Mouse (Mus musculus) C2C12 (cell line): ENCODE measurements at regions not wholly inside any gene's neighbourhood (a gene's known extent, or its start where the extent isn't known, plus 50 kb on each side); places are given as distances from the start of the nearest gene placed in this dataset.

Experiments used
- H3K27me3 ChIP-seq: one replicate; pipeline ENCODE4 v1.6.1; 2011; ENCODE audit not compliant: control insufficient read depth, insufficient read depth, insufficient read length
- H3K36me3 ChIP-seq: one replicate; pipeline ENCODE4 v1.6.1; 2011; ENCODE audit not compliant: control insufficient read depth, insufficient read depth
- H3K4me3 ChIP-seq: one replicate; pipeline ENCODE4 v1.5.1; 2011; ENCODE audit warnings: mild to moderate bottlenecking, control low read depth; ENCODE audit not compliant: poor library complexity, insufficient read depth, severe bottlenecking
- H3K79me2 ChIP-seq: one replicate; pipeline ENCODE4 v1.6.1; 2011; ENCODE audit not compliant: control insufficient read depth, insufficient read depth
- H3K79me3 ChIP-seq: one replicate; pipeline ENCODE4 v1.6.1; 2011; ENCODE audit warnings: low read depth, control low read depth
- H3ac ChIP-seq: one replicate; pipeline ENCODE3; 2011; ENCODE audit warnings: low read depth; ENCODE audit not compliant: control insufficient read depth, insufficient read length
- CEBPB ChIP-seq: IDR thresholded peaks from one replicate; pipeline ENCODE4 v1.6.1; 2011; ENCODE audit warnings: low read depth, mild to moderate bottlenecking, control low read depth, moderate library complexity
- CTCF ChIP-seq: IDR thresholded peaks from one replicate; pipeline ENCODE4 v1.5.1; 2011; ENCODE audit not compliant: control insufficient read depth, insufficient read depth, insufficient read length
- FOSL1 ChIP-seq: IDR thresholded peaks from one replicate; pipeline ENCODE4 v1.8.0; 2011; ENCODE audit warnings: mild to moderate bottlenecking, low read length; ENCODE audit not compliant: poor library complexity, insufficient read depth, severe bottlenecking
- MAX ChIP-seq: IDR thresholded peaks from one replicate; pipeline ENCODE4 v1.6.1; 2011; ENCODE audit warnings: mild to moderate bottlenecking, control low read depth
- MYOD1 ChIP-seq: IDR thresholded peaks from one replicate; pipeline ENCODE4 v1.6.1; 2011; ENCODE audit warnings: low read depth; ENCODE audit not compliant: control insufficient read depth, insufficient read length
- MYOG ChIP-seq: IDR thresholded peaks from one replicate; pipeline ENCODE4 v1.6.1; 2011; ENCODE audit not compliant: control insufficient read depth, insufficient read length; ENCODE audit errors: extremely low read depth
- USF1 ChIP-seq: IDR thresholded peaks from one replicate; pipeline ENCODE4 v1.6.1; 2011; ENCODE audit warnings: low read depth, mild to moderate bottlenecking, control low read depth, moderate library complexity

DNA sequence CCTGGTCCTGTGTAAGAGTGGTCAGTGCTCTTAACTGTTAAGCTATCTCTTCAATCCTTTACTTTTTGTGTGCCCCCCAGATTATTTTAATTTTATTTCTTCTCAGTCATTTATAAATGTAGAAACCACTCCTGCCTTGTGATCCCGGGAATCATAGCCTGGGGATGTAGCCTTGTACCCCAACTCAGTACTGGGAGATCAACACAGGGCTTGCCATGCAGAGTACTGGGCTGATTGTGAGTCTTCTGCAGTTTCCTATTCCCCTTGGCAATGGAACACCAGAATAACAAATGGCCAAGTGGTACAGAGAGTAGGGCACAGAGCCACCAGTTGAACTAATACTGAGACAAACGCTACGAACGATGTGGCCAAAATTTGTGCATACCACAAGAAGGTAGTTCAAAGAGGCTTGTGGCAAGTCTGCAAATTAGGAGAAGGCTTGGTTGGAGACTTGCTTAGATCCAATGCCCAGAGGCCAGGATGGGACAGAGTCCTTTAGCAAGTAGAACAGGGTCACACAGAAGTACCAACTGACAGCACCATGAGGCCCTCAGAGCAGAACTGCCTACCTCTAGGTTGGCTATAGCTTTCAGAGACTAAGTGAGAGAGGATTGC is 151.9 kb downstream of the Qrsl1 start:
- H3K79me2 ChIP-seq, result no peaks in the 10 kb centered on the region
- no peak overlapping the region for H3ac ChIP-seq
- no peaks in the 10 kb centered on the region for H3K36me3 ChIP-seq
- no peaks in the 10 kb centered on the region for H3K27me3 ChIP-seq
- no peaks in the 10 kb centered on the region for H3K79me3 ChIP-seq
- H3K4me3 ChIP-seq, result no peak overlapping the region
- TF ChIP-seq CEBPB, result no peak
- no peak for TF ChIP-seq MYOG
- TF ChIP-seq CTCF, result no peak

- Histone ChIP-seq H3ac (no peak overlapping the region), H3K4me3 (no peak overlapping the region), H3K27me3 (no peaks in the 10 kb centered on the region), H3K79me3 (no peaks in the 10 kb centered on the region), H3K79me2 (no peaks in the 10 kb centered on the region), H3K36me3 (no peaks in the 10 kb centered on the region)
- TF ChIP-seq FOSL1 (no peak), MYOG (no peak)
Measured at GRCm38 (mm10) chr10:43750401-43750800, 151.1 kb downstream of the Qrsl1 start.

- Histone ChIP-seq H3K36me3 (no peaks in the 10 kb centered on the region), H3K4me3 (no peak overlapping the region), H3K27me3 (no peaks in the 10 kb centered on the region), H3K79me2 (no peaks in the 10 kb centered on the region), H3K79me3 (no peaks in the 10 kb centered on the region), H3ac (no peak overlapping the region)
- no peak for TF ChIP-seq FOSL1
- no peak for TF ChIP-seq USF1
- TF ChIP-seq MAX, result no peak
- TF ChIP-seq CTCF, result no peak
- TF ChIP-seq CEBPB, result no peak
- TF ChIP-seq MYOD1, result no peak
- TF ChIP-seq MYOG, result no peak
Measured at GRCm38 (mm10) chr10:43750854-43751253, 150.7 kb downstream of the Qrsl1 start.

DNA sequence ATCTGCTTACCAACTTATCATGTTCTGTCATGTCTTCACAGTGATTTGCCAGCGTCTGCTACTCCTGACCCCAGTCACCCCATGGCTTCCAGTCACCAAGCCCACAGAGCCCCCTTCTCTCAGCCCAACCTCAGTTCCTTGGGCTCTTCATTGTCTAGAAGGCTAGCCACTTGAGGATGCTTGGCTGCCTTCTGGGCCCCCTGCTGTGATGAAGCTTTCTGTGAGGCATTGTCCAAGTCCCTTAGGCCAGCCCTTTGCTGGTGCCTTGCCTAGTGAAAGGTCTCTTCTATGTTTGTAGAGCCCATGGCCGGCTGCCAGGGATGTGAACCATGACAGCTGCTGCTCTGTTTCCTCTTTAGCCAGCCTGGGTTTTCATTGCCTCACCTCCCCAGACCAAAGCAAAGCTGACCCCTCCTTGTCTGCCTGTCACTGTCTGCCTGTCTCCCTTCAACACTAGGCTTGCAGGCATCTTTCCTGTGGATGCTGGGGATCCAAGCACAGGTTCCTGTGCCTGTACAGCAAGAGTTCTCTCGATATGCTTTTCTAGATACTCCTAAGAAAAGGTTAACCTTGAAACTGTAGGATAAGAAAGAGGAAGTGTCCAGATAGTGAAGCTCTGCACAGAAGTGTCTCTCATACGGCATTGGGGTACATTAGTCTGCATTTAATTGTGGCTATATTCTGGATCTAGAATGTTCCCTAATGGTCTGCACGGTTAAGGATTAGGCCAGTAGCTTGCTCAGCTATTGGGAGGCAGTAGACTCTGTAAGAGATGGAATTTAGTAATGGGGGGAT is 149.5 kb downstream of the Qrsl1 start:
- Histone ChIP-seq H3ac (no peak overlapping the region), H3K79me2 (no peaks in the 10 kb centered on the region), H3K79me3 (no peaks in the 10 kb centered on the region), H3K27me3 (peaks cover 1% of the 10 kb centered on the region), H3K4me3 (no peak overlapping the region), H3K36me3 (no peaks in the 10 kb centered on the region)
- no peak for TF ChIP-seq MYOG
- no peak for TF ChIP-seq USF1
- TF ChIP-seq FOSL1, result no peak
- TF ChIP-seq CTCF, result no peak
- no peak for TF ChIP-seq CEBPB
- no peak for TF ChIP-seq MYOD1
- TF ChIP-seq MAX, result no peak

GRCm38 (mm10) chr10:43756881-43757565 is 144.5 kb downstream of the Qrsl1 start:
- Histone ChIP-seq H3ac (no peak overlapping the region), H3K27me3 (peaks cover 9% of the 10 kb centered on the region), H3K4me3 (no peak overlapping the region), H3K79me2 (no peaks in the 10 kb centered on the region), H3K36me3 (no peaks in the 10 kb centered on the region), H3K79me3 (no peaks in the 10 kb centered on the region)
- TF ChIP-seq CTCF (no peak), MYOG (no peak)
